Mouse (Mus musculus) urinary bladder, postnatal 25 days (tissue): ENCODE data around the gene Tead4.
A peak's percentile ranks its signal among the peaks of the same experiment; 100 is the strongest.

Experiments used
- DNase-seq: peaks from one replicate; pipeline ENCODE4 v3.0.0; 2022; ENCODE audit warnings: low spot score

Tead4 gene

GRCm38 (mm10) chr6:128291284-128291683 is 9.3 kb downstream of the Tead4 start:
- DNase-seq, result no peak

- DNase-seq, result no peak
These were observed 11.9 kb downstream of the Tead4 start for GRCm38 (mm10) chr6:128288681-128289080.

- peak; percentile 60 for DNase-seq
These were observed 14.7 kb downstream of the Tead4 start for GRCm38 (mm10) chr6:128285792-128286430.

- DNase-seq, result no peak
These were observed 18.5 kb downstream of the Tead4 start for GRCm38 (mm10) chr6:128282126-128282525.

GRCm38 (mm10) chr6:128280472-128281145 is 20.0 kb downstream of the Tead4 start:
- no peak for DNase-seq

GRCm38 (mm10) chr6:128279608-128280007 is 21.0 kb downstream of the Tead4 start:
- no peak for DNase-seq

GRCm38 (mm10) chr6:128279099-128279498 is 21.5 kb downstream of the Tead4 start:
- DNase-seq, result no peak

- no peak for DNase-seq
These were observed 23.2 kb downstream of the Tead4 start for GRCm38 (mm10) chr6:128277132-128278085.

GRCm38 (mm10) chr6:128276349-128276748 is 24.3 kb downstream of the Tead4 start:
- DNase-seq, result no peak

GRCm38 (mm10) chr6:128275506-128276064 is 25.0 kb downstream of the Tead4 start:
- no peak for DNase-seq

GRCm38 (mm10) chr6:128273507-128273906 is 27.1 kb downstream of the Tead4 start:
- DNase-seq, result no peak

GRCm38 (mm10) chr6:128272754-128273153 is 27.9 kb downstream of the Tead4 start:
- DNase-seq, result no peak

GRCm38 (mm10) chr6:128269850-128270249 is 30.8 kb downstream of the Tead4 start:
- DNase-seq, result no peak

- DNase-seq, result no peak
These were observed 35.6 kb downstream of the Tead4 start for GRCm38 (mm10) chr6:128264870-128265526.

- DNase-seq, result no peak
These were observed 39.1 kb downstream of the Tead4 start for GRCm38 (mm10) chr6:128261486-128261885.

GRCm38 (mm10) chr6:128259252-128259651 is 41.4 kb downstream of the Tead4 start:
- no peak for DNase-seq

GRCm38 (mm10) chr6:128255941-128256340 is 44.7 kb downstream of the Tead4 start:
- DNase-seq, result no peak

- DNase-seq, result no peak
These were observed 45.3 kb downstream of the Tead4 start for GRCm38 (mm10) chr6:128255292-128255691.

- DNase-seq, result no peak
These were observed 46.1 kb downstream of the Tead4 start for GRCm38 (mm10) chr6:128254551-128254950.

- DNase-seq, result no peak
These were observed 47.5 kb downstream of the Tead4 start for GRCm38 (mm10) chr6:128253111-128253510.

GRCm38 (mm10) chr6:128250596-128250995 is 50.0 kb downstream of the Tead4 start:
- DNase-seq, result no peak
